Mouse (Mus musculus): ENCODE measurements at regions not wholly inside any gene's neighbourhood (a gene's known extent, or its start where the extent isn't known, plus 50 kb on each side); places are given as distances from the start of the nearest gene placed in this dataset.

GRCm38 (mm10) chr16:39512774-39513173, 471.4 kb upstream of the Lsamp start:
- TF ChIP-seq CTCF (IDR thresholded peaks at IDR 0.05; ENCODE audit: borderline replicate concordance, extremely low read depth, insufficient read depth, insufficient read length): no peak
- no peak for TF ChIP-seq POLR2A (IDR thresholded peaks at IDR 0.05; ENCODE audit: borderline replicate concordance, extremely low read depth, insufficient read depth, insufficient read length, poor library complexity, severe bottlenecking)
- DNase-seq (ENCODE audit: low read depth): peak; percentile 42

GRCm38 (mm10) chr16:39513659-39514058, 470.5 kb upstream of the Lsamp start:
- peak; percentile 57 for DNase-seq (ENCODE audit: low read depth)
- TF ChIP-seq POLR2A (IDR thresholded peaks at IDR 0.05; ENCODE audit: borderline replicate concordance, extremely low read depth, insufficient read depth, insufficient read length, poor library complexity, severe bottlenecking): no peak
- TF ChIP-seq CTCF (IDR thresholded peaks at IDR 0.05; ENCODE audit: borderline replicate concordance, extremely low read depth, insufficient read depth, insufficient read length): no peak

- peak; percentile 72 for DNase-seq (ENCODE audit: low read depth)
- TF ChIP-seq CTCF (IDR thresholded peaks at IDR 0.05; ENCODE audit: borderline replicate concordance, extremely low read depth, insufficient read depth, insufficient read length): no peak
Measured at GRCm38 (mm10) chr16:39531106-39531505, 453.1 kb upstream of the Lsamp start.

GRCm38 (mm10) chr16:39532770-39533169, 451.4 kb upstream of the Lsamp start:
- TF ChIP-seq CTCF (IDR thresholded peaks at IDR 0.05; ENCODE audit: borderline replicate concordance, extremely low read depth, insufficient read depth, insufficient read length) (no peak), POLR2A (IDR thresholded peaks at IDR 0.05; ENCODE audit: borderline replicate concordance, extremely low read depth, insufficient read depth, insufficient read length, poor library complexity, severe bottlenecking) (no peak)
- peak; percentile 17 for DNase-seq (ENCODE audit: low read depth)

- TF ChIP-seq CTCF (IDR thresholded peaks at IDR 0.05; ENCODE audit: borderline replicate concordance, extremely low read depth, insufficient read depth, insufficient read length) (no peak), POLR2A (IDR thresholded peaks at IDR 0.05; ENCODE audit: borderline replicate concordance, extremely low read depth, insufficient read depth, insufficient read length, poor library complexity, severe bottlenecking) (no peak)
- no peak for DNase-seq (ENCODE audit: low read depth)
Measured at GRCm38 (mm10) chr16:39533351-39533750, 450.8 kb upstream of the Lsamp start.

GRCm38 (mm10) chr16:39553316-39553715, 430.8 kb upstream of the Lsamp start:
- DNase-seq (ENCODE audit: low read depth): no peak
- TF ChIP-seq POLR2A (IDR thresholded peaks at IDR 0.05; ENCODE audit: borderline replicate concordance, extremely low read depth, insufficient read depth, insufficient read length, poor library complexity, severe bottlenecking): no peak
- no peak for TF ChIP-seq CTCF (IDR thresholded peaks at IDR 0.05; ENCODE audit: borderline replicate concordance, extremely low read depth, insufficient read depth, insufficient read length)

- TF ChIP-seq POLR2A (IDR thresholded peaks at IDR 0.05; ENCODE audit: borderline replicate concordance, extremely low read depth, insufficient read depth, insufficient read length, poor library complexity, severe bottlenecking): no peak
- peak; percentile 39 for DNase-seq (ENCODE audit: low read depth)
Measured at GRCm38 (mm10) chr16:39576620-39577019, 407.5 kb upstream of the Lsamp start.

- no peak for DNase-seq (ENCODE audit: low read depth)
- TF ChIP-seq CTCF (IDR thresholded peaks at IDR 0.05; ENCODE audit: borderline replicate concordance, extremely low read depth, insufficient read depth, insufficient read length) (no peak), POLR2A (IDR thresholded peaks at IDR 0.05; ENCODE audit: borderline replicate concordance, extremely low read depth, insufficient read depth, insufficient read length, poor library complexity, severe bottlenecking) (no peak)
Measured at GRCm38 (mm10) chr16:39579621-39580020, 404.5 kb upstream of the Lsamp start.

All from brain, embryonic 14.5 days (tissue).